Mouse (Mus musculus) embryonic fibroblast, embryonic 13.5 days (primary cell): ENCODE data around the gene Anxa2.

Experiments
- CTCF ChIP-seq: IDR thresholded peaks from 2 replicates; pipeline ENCODE4 v1.5.1; 2011; ENCODE audit warnings: mild to moderate bottlenecking, control low read depth, low read length, moderate library complexity, borderline replicate concordance; ENCODE audit not compliant: insufficient read depth
- POLR2A ChIP-seq: IDR thresholded peaks from 2 replicates; pipeline ENCODE4 v1.6.1; 2011; ENCODE audit warnings: low read depth, mild to moderate bottlenecking, control low read depth, low read length, moderate library complexity

DNA sequence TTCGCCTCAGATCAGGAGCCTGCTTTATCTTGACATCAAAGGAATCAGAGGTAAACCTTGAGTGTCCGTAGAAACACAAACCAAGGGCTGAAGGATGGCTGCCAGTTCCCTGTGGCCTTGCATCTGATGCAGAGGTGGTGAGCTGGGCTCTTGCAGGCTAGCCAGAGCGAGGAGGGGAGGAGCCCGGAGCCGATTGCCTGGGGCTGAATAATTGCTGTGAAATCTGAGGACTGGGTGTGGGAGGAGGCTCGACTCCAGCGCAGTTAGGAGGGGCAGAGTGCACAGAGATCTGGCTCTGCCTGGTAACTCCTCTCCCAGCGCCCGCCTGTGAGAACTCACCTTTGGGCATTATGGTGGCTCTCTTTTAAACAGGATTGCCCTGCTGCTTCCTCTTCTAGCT is 15.6 kb downstream of the Anxa2 start:
- TF ChIP-seq CTCF (no peak), POLR2A (no peak)
